Mouse (Mus musculus) lung, postnatal 4 days (tissue): ENCODE data around the gene Pde11a.

ENCODE experiments used
- DNase-seq, 2 experiments: peaks; one replicate each; pipeline ENCODE4 v3.0.0; 2021

Pde11a gene

DNA sequence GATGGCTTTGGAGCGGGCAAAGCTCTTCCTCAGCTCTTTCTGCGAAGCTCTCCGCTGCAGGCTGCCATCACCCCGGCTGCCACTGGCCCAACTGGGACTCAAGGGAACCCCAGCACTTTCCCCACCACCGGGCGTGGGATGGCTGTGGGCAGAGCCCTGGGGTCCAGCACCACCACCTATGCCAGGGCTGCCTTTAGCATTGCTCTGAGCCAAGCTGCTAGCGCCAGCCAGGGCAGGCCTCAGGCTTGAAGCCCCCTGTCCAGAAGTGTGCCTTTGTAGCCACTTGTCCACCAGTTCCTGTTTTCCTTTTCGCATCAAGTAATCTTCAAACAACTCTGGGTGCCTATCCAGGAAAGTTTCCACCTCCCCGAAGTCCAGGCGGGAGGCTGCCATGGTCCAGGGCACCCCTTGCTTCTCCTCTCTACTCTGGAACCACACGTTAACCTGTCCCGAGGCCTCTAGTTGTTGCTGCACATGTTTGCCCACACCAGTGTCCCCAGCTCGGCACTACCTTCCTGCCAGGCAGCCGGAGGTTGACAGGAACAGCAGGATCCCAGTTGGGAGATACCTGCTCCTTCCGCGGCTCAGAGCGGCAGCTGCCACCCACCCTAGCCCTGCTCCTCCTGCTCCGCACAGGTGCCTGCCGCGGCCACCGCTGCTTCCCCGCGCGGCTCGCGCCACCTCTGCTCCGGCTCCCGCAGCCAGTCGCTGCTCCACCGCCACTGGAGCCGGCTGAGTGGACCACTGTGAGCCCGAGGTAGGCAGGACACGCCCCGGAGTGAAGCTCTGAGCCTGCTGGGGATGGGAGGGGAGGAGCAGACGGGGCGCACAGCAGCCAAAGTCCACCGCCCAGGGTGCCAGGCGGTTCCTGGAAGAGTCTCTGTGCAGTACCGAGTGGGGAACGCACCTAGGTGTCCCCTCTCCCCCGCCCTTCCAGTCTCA, at the start of gene Pde11a:
Gene Pde11a (minus strand): TSS at position 560 of the 942 bp plus-strand sequence.
- peak; percentile 24 to 43 for DNase-seq

DNA sequence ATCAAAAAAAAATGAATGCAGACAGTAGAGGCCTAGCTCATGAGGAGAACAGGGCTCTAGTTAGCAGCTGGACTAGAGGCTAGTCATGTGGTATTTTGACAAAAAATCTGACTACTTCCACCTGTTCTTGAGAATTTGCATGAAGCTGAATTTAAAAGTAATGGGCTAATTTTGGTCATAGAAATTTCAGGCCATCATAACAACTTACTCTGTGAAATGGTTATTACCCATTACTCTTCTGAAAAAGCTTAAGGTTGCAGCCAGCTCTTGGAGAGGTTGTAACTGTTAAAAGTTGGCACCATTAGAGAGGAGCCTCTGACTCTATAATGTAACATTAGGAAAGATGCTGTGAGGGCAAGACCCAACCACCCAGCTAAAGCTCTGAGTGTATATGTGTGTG, 48.0 kb upstream of the Pde11a start:
- no peak for DNase-seq

DNA sequence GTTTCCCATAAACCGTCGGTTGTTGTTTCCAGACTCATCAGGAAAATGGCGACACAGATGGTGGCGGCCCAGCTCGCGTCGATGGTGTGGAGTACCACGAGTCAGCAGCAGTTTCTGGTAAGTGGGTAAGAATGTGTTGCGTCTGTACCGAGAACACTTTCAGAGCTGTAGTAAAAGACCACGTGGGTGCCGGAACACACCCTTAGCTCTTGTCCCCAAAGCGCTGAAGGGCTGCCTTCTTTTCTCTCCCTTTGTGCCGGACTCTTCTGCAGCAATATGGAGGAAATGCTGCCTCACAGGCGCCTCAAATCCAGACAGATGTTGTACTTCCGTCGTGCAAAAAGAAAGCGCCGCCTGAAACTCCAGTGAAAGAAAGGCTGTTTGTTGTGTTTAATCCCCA, 40.1 kb upstream of the Pde11a start:
- no peak for DNase-seq

DNA sequence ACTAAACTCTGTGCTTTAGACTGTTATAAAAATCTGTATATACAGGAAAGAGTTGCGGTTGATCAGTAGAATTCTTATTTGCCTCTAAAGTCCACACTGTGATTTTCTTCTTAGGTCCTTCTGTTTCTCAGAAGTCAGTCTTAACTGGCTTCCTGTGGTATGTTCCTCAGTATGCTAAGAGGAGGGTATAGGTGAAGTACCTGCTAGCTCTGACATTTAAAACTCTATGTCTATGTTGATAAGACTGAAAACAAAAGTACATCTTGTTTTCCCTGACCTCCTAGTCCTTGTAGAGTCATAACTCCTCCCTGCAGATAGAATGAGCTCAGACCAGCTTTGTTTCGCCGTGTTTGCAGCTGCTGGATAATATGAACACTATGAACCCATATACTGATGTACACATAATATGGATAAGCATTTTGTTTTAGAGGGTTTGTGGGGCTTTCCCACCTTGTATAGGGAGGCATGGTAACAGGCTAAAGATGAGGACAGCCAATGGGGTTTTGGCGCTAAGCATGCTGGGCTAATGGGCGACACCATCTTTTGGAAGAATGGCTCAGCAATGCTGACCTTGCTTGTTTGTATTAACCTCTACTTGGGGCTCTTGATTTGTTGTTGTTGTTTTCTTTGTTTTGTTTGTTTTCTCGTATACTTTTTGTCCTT, 36.1 kb upstream of the Pde11a start:
- DNase-seq = no peak

DNA sequence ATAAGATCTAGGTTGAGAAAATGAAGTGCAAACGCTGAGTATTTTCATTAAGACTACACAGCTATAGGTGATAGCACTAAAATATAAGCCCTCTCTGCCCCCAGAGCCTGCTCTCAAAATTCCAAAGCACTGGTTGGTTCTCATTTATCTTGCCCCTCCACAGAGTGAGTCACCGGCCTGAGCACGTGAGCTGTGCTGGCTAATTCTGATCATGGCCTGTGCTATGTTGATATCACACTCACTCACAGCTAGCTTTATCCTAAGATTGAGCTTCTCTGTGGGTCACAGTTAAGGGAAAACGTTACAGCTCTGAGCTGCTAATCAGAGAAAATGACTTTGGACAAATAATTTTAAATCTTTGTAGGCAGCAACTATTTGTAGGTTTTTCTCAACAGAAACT, 33.7 kb upstream of the Pde11a start:
- no peak for DNase-seq

DNA sequence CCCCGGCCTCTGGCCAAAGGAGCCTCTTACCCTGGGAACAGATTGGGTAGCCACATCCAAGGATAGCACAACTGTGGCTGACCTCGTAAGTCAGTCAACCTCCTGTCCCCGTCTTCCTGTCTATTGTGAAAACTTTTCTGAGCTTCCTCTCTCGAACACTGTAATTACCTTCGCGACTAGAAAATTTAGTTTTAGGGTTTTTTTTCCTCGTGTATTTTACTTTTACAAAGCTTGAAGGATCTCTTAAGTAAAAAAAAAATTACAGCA, 32.0 kb upstream of the Pde11a start:
- DNase-seq = no peak

DNA sequence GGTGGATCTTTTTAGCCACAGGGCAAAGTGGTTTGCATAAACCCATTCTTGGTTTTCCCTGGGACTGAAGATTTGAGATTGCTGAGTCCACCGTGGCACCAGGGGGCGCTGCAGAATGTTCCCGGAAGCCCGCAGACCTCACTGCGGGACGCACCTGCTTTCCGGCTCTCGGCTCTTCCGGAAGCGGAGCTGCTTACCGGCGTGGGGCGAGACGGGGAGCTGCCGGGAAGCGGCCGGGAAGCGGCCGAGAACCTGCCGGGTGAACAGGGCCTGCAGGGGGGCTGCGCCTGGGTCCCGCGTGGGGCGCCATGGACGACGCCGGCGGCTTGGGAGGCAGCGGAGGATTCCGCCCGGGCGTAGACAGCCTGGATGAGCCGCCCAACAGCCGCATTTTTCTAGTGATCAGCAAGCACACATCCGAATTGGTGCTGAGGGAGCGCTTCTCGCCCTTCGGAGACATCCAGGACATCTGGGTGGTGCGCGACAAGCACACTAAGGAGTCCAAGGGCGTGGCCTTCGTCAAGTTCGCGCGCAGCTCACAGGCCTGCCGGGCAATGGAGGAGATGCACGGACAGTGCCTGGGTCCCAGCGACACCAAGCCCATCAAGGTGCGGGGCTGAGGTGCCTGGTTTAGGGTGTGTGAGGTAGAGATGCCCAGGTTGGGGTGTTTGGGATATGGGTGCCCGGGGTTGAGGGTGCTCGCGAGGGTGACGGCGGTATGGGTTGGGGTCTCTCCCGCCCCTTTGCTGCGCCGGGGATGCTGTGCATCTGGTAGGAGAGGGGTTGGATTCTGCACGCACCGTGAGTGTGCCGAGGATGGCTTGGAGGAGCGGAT, 31.5 kb upstream of the Pde11a start, which contains the start of gene Rbm45:
Gene Rbm45 (plus strand): TSS at position 164 of the 835 bp plus-strand sequence.
- peak; percentile 89 to 90 for DNase-seq

DNA sequence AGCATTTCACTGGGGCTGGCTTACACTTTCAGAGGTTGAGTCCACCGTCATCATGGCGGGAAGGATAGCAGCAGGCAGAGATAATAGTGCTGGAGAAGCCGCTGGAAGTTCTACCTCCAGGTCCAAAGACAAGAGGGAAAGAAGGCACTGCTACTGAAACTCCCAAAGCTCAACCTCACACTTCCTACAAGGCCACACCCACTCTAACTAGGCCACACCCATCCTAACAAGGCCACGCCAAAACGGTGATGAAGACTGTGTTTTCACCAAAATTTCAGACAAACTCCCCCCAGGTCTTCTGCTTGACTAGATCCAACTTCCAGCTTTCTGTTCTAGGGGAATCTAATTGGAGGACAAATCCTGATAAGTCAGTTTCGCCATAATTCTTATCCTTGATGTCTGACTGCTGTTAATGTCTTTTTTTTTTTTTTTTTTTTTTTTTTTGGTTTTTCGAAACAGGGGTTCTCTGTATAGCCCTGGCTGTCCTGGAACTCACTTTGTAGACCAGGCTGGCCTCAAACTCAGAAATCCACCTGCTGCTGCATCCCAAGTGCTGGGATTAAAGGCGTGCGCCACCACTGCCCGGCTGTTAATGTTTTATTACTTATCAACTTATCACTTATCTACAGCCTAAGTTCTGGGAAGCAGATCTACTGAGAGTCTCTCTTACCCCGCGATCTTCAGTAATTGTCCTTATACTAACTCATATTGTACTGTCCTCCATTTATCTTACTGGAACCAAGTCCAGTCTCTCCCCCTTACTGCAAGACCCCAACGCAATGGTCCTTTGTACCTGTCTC, 30.5 kb upstream of the Pde11a start:
- DNase-seq = no peak

DNA sequence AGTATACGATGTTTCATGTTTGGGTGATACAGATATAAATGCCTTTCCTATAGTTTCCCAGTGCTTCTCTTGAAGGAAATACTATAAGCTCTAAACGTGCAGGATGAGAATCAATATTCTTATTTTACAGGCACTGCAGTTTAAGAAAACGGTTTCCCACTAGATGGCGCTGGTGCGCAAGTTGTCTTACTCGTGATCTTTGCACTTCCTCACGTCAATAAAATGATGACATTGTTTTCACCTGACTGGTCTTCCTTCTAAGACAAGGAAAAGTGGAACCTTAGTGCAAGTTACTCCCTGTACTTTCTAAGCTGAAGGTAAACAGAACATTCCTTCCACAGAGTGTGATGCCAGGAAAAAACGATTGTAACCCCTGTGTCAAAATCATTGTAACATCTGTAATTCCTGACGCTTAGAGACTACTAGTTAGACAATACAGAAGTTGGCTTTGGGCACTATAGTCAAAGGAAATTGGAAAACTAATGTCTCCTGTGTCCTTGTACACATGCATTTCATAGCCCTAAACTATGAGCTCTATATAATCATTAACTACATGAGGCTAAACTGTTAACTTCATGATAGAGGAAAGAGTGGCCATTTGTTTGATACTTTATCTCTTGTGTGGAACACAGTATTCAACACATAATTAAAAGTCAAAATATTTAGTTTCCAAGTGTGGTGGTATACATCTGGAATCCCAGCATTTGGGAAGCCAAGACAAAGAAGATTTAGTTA, 28.8 kb upstream of the Pde11a start:
- peak; percentile 54 to 82 for DNase-seq

DNA sequence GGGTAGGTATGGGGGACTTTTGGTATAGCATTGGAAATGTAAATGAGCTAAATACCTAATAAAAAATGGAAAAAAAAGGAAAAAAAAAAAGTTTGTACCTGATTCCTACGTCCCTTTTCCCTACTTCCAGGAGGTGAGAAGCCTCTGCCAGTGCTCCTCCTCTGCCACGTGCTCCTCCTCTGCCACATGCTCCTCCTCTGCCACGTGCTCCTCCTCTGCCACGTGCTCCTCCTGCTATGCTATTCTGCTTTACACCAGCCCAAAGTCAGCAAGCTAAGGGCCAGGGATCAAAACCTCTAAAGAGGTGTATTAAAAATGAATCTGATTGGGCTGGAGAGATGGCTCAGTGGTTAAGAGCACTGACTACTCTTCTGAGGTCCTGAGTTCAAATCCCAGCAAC, 27.2 kb upstream of the Pde11a start:
- DNase-seq = no peak

DNA sequence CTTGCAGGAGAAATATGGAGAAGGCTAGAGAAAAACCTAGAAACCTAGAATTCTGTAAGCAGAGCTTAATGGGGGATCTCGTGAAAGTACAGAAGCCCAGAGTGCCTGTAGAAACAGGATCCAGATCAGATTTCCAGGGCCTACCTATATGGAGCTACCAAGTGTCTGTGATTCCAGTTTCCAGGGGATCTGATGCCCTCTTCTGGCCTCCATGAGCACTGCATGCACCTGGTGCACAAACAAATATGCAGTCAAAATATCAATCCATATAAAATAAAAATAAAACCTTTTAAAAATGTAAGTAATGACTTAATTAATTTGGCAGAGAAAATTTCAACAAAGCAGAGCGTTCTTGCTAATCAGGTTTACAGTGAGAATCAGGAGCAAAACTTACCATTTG, 23.5 kb upstream of the Pde11a start:
- no peak for DNase-seq

DNA sequence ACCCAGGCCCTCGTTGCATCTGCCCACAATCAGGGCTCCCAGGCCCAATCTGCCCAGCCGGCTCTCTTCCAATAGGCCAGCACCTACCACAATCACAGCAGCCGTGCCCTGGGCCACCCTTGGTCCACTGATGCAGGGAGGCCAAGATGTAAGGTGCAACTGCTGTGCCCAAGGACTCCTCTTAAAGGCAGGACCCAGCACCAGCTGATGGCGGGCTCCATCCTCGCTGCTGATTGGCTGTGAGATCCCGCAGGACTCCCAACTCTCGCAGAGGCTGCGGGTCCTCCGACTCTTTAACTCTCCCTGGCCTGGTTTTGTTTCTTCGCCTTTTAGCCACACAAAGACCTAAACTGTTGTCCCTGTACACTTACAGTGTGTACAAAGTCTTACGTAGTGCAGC, 21.7 kb upstream of the Pde11a start, which contains the start of gene Cyct:
Gene Cyct (minus strand): TSS at position 225 of the 400 bp plus-strand sequence.
- no peak for DNase-seq

DNA sequence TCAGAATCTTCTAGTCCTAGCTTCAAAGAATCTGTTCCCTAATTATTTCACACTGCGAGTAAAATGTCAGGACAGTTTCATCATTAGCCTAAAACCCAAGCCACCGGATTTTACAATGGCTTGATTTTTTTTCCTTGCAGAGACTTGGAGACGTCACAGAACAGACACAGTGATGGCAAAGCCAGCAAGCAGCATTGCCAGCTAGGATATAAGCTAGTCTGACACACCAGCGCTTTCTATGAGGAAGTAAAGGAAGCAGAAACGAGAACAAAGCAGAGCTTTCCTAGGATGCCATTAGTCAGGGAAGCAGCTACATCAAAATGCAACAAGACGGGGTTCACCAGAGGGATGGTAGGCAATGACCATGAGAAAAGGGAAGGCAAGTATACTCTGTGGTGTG, 9.3 kb upstream of the Pde11a start:
- DNase-seq = no peak

DNA sequence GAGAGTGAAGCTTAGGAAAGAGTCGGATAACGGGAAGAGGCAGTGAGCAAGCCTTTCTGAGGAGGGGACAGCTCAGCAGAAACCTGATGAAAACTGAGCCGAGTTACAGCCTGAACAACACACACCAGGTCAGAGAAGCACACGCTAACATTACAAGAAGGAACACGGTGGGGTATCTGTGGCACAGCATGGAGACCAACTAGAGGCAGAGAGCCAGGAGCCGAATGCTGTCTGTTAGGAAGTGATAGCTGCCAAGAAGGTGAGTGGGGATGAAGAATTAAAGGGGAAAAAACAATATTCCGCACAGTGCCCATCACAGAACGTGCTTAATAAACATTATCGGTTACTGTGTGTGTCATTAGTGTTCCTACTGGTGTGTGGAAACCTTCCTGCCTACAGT, 3.6 kb upstream of the Pde11a start:
- DNase-seq = no peak

DNA sequence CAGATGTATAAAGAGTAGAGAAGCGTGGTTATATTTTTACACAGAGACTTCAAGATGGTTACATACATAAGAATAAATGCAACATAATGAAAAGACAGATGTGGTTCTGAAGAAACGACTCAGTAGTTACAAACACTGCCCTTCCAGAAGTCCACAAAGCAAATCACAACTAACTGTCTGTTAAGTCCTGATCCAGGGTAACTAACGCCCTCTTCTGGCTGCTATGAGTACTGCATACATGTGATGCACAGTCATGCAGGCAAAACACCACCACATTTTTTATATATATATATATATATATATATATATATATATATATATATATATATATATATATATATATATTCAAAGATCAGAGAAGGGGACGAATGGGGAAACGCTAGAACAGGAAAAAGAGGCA, 4.0 kb downstream of the Pde11a start:
- no peak for DNase-seq

DNA sequence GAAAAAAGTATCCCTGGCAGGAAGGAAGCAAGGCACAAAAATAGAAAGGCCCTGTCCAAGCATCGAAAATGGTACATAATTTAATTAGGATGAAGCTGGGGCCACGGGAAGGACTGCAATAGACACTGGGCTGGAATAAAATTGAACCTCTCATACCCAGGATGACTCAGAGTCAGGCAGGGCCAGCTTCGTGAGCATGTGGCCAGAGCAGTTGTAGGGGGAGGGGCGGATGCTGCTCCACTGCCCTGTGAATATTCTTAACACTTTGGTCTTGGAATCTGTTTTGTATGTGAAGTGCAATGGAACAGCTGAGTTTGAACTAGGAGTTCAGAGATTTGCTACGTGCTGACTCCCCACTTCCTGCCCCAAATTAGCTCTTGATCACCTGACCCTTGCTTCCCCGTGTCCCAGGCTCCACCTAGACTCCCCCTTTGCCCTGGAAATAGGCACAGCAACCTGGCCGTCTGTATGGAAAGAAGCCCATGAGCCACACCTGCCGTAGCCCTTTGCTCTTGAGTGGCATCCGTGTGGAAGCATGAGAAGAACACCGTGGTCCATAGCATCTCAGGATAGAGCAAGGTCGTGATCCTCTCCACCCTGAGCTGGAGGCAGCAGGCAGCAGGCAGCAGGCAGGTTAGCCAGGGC, 6.3 kb downstream of the Pde11a start:
- no peak for DNase-seq

DNA sequence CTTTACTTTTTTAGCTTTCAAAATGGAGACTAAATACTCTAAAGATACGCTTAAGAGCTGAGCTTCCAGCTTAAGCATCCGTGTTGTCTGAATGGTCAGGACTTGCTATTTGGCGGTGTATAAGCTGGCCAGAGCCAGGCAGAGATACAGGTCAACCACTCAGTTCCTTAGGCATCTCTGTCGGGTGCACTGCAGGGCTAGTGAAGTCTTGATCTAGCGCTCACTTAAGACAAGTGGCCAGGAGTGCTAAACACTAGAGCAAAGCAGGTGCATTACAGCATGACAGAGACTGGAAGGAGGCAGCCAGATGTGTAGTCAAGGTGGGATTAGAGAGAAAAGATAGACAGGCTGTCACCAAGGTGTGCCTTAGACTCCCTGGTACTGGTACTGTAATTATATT, 8.5 kb downstream of the Pde11a start:
- DNase-seq = no peak

DNA sequence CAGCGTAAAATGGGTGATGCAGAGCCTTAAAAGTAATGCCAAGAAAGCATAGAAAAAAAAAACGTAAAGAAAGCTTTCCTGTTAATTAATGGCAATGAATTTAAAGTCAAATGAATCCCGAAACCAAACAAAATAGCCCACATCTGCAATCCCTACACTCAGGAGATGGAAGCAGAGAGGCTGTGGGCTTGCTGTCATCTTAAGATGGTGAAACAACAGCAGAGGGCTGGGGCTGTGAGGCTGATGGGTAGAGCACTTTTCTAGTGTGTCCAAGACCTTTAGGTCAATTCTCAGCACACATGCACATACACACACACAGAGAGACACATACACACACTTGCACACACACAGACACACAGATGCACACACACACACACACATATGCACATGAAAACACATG, 12.4 kb downstream of the Pde11a start:
- no peak for DNase-seq

DNA sequence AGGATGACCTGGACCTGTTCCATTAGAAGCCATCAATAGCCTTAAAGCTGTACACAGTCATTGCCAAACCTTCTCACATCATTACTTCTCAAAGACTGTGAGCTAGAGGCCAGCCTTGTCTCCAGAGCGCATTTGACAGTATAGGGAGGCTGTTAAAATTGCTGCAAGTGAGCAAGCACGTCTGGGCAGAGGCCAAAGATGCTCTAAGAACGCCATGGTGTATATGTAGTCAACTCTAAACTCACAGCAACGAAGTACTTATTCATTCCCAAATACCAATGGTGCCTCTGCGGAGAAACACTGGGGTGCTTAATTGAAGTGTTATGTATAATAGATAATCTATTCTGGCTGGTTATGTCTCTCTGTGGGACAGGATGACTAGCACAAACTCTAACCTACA, 14.1 kb downstream of the Pde11a start:
- DNase-seq = no peak

DNA sequence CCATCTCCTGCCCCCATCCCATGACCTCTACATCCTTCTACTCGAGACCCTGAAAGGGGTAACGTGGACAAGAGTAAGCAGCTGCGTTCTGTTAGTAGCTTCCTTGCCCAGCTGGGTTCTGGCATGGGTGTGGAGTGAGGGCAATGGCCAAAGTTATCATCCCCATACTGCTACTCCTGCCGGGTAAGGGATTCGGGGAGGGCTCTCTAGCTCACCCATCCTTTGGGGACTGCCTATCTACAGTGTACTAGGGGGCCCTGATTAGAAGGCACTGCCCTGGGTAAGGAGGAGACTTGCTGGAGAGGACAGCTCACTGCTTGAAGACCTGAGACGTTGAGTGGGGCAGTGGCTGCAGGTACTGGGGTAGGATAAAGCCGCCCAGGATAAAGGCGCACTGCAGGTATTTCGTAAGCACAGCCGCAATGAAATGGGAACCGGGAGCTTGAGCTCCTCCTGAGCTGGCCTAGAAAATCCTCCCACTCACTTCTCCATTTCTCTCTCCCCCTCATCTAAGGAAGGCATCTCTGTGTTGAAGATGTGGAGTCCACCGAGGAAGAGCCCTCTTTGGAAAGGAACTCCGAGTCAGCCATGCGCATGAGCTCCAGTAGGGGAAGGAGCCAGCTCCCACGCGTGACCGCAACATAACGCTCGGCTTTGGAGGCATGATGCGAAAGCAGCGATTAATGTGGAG, 15.2 kb downstream of the Pde11a start:
- DNase-seq = no peak

DNA sequence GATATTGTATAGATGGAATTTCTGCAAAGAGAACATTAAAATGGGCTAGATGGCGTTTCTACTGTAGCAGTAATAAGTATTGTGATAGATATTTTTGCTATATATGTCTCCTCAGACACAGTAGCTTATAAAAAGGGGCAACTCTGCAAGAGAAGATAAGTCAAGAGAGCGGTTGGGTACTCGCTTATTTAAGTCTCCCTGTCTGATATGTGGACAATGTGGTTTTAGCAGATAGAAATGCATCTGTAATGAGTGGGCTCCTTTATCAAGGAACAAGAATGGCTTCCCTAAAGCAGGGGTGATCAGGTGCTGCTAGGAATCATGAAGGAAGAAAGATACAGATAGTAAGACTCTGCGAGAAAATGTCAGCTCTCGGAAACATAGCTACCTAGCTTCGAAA, 18.2 kb downstream of the Pde11a start:
- DNase-seq = no peak
